Mouse (Mus musculus) cerebellum, adult 2 months (tissue): ENCODE data around the gene Dnajb12. TPM values are rescaled to one million over a fixed set of nuclear protein-coding genes. Genes with fewer than 3 reads are reported as not detected.

Experiments
- DNase-seq, 2 experiments: peaks; one replicate each; pipeline ENCODE4 v3.0.0; 2021
- H3K27ac ChIP-seq: fragments of 200-500 bp; 2 replicates; pipeline ENCODE4 v1.5.1; 2012; ENCODE audit warnings: low read length, control low read depth, inconsistent platforms; ENCODE audit not compliant: insufficient read depth
- H3K27me3 ChIP-seq: fragments of 200-500 bp; 2 replicates; pipeline ENCODE4 v1.6.1; 2012; ENCODE audit warnings: inconsistent platforms, mild to moderate bottlenecking, low read length, moderate library complexity; ENCODE audit not compliant: control insufficient read depth, insufficient read depth
- H3K4me1 ChIP-seq: fragments of 200-500 bp; 2 replicates; pipeline ENCODE4 v1.6.1; 2011; ENCODE audit warnings: low read length; ENCODE audit not compliant: control insufficient read depth, insufficient read depth
- H3K4me3 ChIP-seq: fragments of 200-500 bp; replicated peaks from 2 replicates; pipeline ENCODE3; 2011; ENCODE audit warnings: mild to moderate bottlenecking, low read depth, low read length, control low read depth; ENCODE audit not compliant: insufficient read depth
- CTCF ChIP-seq: fragments of 200-500 bp; IDR thresholded peaks from 2 replicates; pipeline ENCODE4 v1.5.1; 2011; ENCODE audit warnings: low read depth, mild to moderate bottlenecking, control low read depth, low read length, moderate library complexity, borderline replicate concordance; ENCODE audit not compliant: insufficient read depth
- POLR2A ChIP-seq: fragments of 200-500 bp; IDR thresholded peaks from 2 replicates; pipeline ENCODE4 v1.6.1; 2011; ENCODE audit warnings: low read length, control low read depth, borderline replicate concordance; ENCODE audit not compliant: insufficient read depth
- WGBS: fragments of 180-500 bp; shearing (Covaris S2); methylation state at CpG from one replicate; pipeline ENCODE4 v1.1.7; 2018; 5-methylcytosine and 5-hydroxymethylcytosine counted together
- polyA plus RNA-seq: library from polyadenylated mRNA; depleted of rRNA; stranded (reverse); fragments of >200 nt; gene quantifications from 2 replicates; pipeline ENCODE4 v1.2.3, GENCODE M21; 2012

Dnajb12 gene
- polyA plus RNA-seq, 1 experiment: 48.6 TPM

DNA sequence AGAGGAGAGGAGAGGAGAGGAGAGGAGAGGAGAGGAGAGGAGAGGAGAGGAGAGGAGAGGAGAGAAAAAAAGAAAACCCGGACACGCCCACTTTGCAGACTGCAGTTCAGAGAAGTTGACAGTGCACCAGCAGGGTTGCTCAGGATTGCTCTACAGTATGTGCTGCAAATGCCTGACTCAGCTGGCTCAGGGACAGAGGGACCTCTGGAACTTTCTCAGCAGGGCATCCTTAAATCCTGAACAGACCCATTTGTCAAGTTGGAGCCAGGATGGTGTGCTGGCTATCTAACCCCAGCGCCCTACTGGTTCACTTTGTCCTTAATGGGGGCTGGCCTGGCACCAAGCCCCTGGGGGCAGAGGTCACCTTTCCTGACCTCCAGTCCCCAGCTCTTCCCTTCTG lies 54.7 kb downstream of the Dnajb12 start:
- no peak for DNase-seq
- 52% methylated on average over 3 of the region's 3 CpGs for WGBS
- no peak overlapping the region for H3K4me3 ChIP-seq
- no peaks in the 10 kb centered on the region for H3K27me3 ChIP-seq
- TF ChIP-seq CTCF (no peak), POLR2A (no peak)
- no peaks in the 10 kb centered on the region for H3K4me1 ChIP-seq
- H3K27ac ChIP-seq: no peak overlapping the region

DNA sequence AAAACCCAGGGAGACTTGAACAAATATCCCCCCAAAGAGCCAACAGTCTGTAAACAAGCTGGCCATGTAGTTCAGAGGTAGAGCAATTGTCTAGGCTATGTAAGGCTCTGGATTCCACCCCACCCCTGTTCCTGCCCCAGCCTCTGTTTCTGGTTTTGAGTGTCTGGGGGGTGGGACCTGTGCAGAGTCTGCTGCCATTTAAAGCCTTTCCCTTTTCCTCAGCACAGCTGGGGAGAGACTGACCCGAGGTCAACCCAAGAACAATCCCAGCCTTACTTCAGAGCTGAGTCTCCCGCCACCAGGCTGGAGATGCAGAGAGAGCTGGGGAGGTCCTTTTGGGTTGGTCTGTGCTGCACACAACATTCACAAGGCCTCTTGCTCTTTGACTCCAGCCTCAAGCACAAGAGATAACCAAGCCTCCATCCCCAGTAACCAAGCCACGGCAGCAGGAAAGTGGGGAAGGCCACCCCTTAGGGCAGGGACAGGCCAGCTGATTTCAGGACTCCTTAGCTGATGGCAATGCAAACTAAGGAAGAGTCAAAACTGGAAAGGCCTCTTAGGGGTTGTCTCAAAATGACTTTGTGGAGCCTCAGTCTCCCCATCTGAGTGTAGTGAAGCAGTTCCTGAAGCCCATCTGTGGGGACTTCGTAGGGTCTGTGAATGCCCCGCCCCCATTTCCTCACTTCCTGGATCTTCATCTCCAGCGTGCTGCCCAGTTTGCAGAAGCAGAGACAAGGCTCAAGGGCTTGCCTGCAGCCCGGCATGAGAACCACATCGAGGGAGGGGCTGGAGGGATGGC lies 56.9 kb downstream of the Dnajb12 start:
- 64% methylated on average over 8 of the region's 8 CpGs for WGBS
- no peak for TF ChIP-seq CTCF
- no peak for TF ChIP-seq POLR2A
- no peaks in the 10 kb centered on the region for H3K27me3 ChIP-seq

DNA sequence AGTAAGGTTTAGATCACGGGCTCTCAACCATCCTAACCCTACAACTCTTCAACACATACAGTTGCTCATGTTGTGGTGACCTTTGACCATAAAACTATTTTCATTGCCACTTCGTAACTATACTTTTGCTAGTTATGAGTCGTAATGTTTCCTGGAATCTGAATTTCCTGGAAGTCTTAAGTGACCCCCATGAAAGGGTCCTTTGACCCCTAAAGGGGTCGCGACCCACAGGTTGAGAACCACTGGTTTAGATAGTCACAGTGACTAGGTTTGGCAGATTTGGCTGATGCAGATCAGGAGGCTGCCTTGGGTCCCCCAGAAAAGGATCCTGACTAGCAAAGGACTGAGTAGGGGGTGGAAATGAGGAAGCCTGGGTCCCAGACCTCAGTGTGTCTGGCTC lies 59.3 kb downstream of the Dnajb12 start:
- TF ChIP-seq CTCF: no peak
- H3K27me3 ChIP-seq: no peaks in the 10 kb centered on the region
- H3K4me1 ChIP-seq: peaks cover 14% of the 10 kb centered on the region; the same call in 1 of the 2 replicates
- H3K27ac ChIP-seq: no peak overlapping the region
- 92% methylated on average over 5 of the region's 5 CpGs for WGBS
- no peak for DNase-seq
- H3K4me3 ChIP-seq: no peak overlapping the region

More for the DNA sequence above, 56.9 kb downstream of the Dnajb12 start:
- DNase-seq: no peak
- Histone ChIP-seq H3K27ac (no peak overlapping the region), H3K4me3 (no peak overlapping the region), H3K4me1 (no peaks in the 10 kb centered on the region)

DNA sequence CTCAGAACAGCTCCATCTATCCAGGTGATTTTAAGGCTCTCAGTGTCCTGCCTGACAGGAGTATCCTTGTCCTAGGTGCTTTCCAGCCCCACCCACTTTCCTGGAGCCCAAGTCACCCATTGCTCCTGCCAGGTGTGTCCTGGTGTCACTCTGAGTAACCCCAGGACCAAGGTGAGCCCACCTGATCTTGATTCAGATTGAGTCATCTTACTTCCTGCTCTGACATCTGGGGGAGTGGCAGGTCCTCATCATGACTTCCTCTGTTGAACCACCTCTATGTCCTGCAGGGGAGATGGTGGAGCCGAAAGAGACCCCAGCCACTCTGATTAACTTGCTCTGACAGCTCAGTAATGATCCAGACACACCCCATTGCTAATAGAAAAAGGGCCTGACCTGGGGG lies 59.7 kb downstream of the Dnajb12 start:
- TF ChIP-seq POLR2A (no peak), CTCF (no peak)
- whole genome bisulfite sequencing: 78% methylated on average over 1 of the region's 1 CpGs
- H3K4me3 ChIP-seq: no peak overlapping the region
- peaks cover 17% of the 10 kb centered on the region; the same call in 1 of the 2 replicates for H3K4me1 ChIP-seq
- H3K27me3 ChIP-seq: no peaks in the 10 kb centered on the region
- DNase-seq: no peak
- no peak overlapping the region for H3K27ac ChIP-seq

DNA sequence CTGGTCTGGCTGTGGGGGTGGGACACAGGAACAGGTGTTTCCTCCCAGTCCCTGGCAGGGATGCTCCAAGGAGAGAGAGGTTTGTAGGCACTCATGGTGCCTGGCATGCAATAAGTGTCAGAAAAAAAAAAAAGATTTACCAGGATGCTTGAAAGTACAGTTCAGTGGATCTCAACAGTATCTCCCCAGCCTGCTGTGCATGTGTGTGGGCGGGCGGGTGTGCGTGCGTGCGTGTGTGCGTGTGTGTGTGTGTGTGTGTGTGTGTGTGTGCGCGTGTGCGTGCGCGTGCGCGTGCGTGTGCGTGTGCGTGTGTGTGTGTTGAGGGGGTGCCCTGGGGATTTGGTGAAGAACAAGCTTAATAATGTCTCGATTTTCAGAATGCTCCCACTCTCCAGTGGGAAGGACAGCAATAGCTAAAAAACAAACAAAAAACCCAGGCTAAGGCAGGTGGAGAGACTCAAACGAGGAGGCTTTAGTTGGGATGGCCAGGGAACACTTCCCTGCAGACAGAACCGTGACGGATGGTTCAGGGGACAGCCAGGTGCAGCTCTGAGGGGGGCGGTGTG lies 63.0 kb downstream of the Dnajb12 start:
- DNase-seq: peak; percentile 62 to 74

DNA sequence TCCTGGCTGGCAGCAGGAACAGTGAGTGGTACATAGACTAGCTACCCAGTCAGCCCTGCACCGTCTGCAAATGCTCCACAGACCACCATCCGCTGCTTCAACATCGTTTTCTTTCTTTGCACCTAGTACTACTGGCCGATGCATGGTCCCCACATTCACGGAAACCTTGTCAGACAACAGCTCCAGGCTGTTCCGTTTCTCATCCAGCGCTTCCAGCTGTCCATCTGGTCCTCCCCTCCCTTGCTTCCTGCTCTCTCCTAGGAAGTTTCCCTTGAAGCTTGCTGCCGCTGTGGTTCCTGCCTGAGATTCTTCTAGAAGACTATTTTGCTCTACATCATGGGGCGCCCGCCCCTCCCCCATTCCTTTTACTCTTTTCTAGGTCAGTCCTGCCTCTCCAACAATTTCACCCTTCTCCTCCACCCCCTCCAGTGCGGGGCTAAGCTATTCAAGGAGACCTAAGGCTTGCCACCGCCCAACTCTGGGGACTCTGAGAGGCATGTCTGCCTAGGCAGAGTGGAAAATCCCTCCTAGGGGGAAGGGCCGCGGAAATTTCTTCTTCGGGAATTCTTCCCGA lies 63.6 kb downstream of the Dnajb12 start:
- TF ChIP-seq CTCF (no peak), POLR2A (no peak)
- DNase-seq: peak; percentile 70 to 76
- H3K4me1 ChIP-seq: peaks cover 19% of the 10 kb centered on the region; the same call in 1 of the 2 replicates
- H3K4me3 ChIP-seq: peak overlapping the region; percentile 46
- under 1% methylated on average over 16 of the region's 16 CpGs for WGBS
- no peaks in the 10 kb centered on the region for H3K27me3 ChIP-seq
- H3K27ac ChIP-seq: peak overlapping the region; percentile 85

More for the DNA sequence above, 63.0 kb downstream of the Dnajb12 start:
- peaks cover 19% of the 10 kb centered on the region; the same call in 1 of the 2 replicates for H3K4me1 ChIP-seq
- H3K27ac ChIP-seq: peak overlapping the region; percentile 85
- TF ChIP-seq CTCF (no peak), POLR2A (peak; percentile 39; the same call in 1 of the 2 replicates)
- peak overlapping the region; percentile 46 for H3K4me3 ChIP-seq
- H3K27me3 ChIP-seq: no peaks in the 10 kb centered on the region
- WGBS: 22% methylated on average over 21 of the region's 21 CpGs

DNA sequence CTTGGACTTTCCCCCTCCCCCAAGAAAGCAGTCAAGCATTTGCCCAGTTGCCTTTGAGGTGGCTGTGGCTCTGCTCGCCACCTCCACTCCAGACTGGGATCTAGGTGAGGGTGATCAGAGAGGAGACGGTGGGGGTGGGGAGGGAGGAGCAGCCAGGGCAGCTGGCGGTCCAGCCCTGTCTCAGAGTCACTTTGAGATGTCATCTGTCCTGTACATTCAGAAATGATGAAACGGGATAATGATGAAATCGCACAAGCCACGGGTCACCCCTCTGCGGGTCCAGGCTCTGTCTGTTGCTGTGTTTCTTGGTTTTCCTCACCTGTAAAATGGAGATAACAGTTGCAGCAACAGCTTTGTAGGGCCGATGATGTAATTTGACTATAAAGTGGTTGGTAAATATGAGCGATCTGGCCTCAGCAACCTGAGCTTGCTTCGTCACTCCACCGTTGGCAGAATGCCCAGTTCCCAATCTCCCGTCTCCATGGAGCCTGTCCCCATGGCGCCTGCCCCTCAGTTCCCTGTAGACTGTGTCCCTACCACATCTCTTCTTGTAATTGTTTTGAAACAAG lies 64.1 kb downstream of the Dnajb12 start:
- WGBS: 11% methylated on average over 13 of the region's 13 CpGs
- peaks cover 19% of the 10 kb centered on the region; the same call in 1 of the 2 replicates for H3K4me1 ChIP-seq
- peak; percentile 71 for DNase-seq
- H3K27me3 ChIP-seq: no peaks in the 10 kb centered on the region
- peak overlapping the region; percentile 85 for H3K27ac ChIP-seq
- H3K4me3 ChIP-seq: peak overlapping the region; percentile 46
- no peak for TF ChIP-seq CTCF
- no peak for TF ChIP-seq POLR2A

DNA sequence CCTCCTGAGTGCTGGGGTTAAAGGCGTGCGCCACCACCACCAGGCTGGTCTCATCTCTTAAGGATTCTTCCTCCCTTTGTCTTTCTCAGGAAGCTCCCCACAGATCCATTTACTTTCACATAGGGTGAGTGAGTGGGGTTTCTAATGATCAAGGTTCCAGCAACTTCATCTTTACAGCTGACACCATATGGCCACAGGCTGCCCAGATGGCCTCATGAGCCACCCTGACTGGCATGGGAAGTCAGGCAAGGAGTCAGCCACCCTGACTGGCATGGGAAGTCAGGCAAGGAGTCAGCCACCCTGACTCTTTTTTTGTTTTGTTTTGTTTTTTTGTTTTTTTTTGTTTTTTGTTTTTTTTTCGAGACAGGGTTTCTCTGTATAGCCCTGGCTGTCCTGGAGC lies 66.1 kb downstream of the Dnajb12 start:
- no peak overlapping the region for H3K27ac ChIP-seq
- no peaks in the 10 kb centered on the region for H3K27me3 ChIP-seq
- DNase-seq: peak in 1 of 2 experiments; percentile 66
- WGBS: 64% methylated on average over 3 of the region's 3 CpGs
- TF ChIP-seq POLR2A (no peak), CTCF (no peak)
- no peak overlapping the region for H3K4me3 ChIP-seq
- H3K4me1 ChIP-seq: peaks cover 25% of the 10 kb centered on the region
